Mouse (Mus musculus): ENCODE measurements around the gene Cfap299. TPM values are rescaled to one million over a fixed set of nuclear protein-coding genes. Genes with fewer than 3 reads are reported as not detected.

Gene Cfap299
- polyA plus RNA-seq (2014; fragmentation: Nextera tagmentation; extraction: Ambion mirVana), result 0.43 and 0.63 TPM in 2 replicates

- no peaks in the 10 kb centered on the region for H3K36me3 ChIP-seq (ENCODE audit: control insufficient read depth, insufficient read depth, low read length)
- H3K27me3 ChIP-seq (ENCODE audit: control insufficient read depth, insufficient read depth, low read length), result peaks cover 7% of the 10 kb centered on the region; the same call in 1 of the 2 replicates
- ATAC-seq (ENCODE audit: low FRiP score, low TSS enrichment), result peak; percentile 99
- 0 out of 2 replicates have a peak within 1 kb of the TSS, but pooled peaks have one; percentile 4 for H3K9ac ChIP-seq (ENCODE audit: low read depth, low read length)
- no peaks in the 10 kb centered on the region for H3K9me3 ChIP-seq (ENCODE audit: control insufficient read depth, low read length)
- no peak within 1 kb of the TSS for H3K27ac ChIP-seq (ENCODE audit: low read depth, low read length)
- H3K4me2 ChIP-seq (replicated peaks; ENCODE audit: low read depth, low read length), result peak within 1 kb of the TSS; percentile 68
- 1% methylated on average over 46 of the region's 46 CpGs for WGBS
- H3K4me1 ChIP-seq (ENCODE audit: control insufficient read depth, insufficient read depth, low read length), result no peaks in the 10 kb centered on the region
- peak within 1 kb of the TSS; percentile 59 for H3K4me3 ChIP-seq (ENCODE audit: low read length)
These were observed at the start of gene Cfap299 for GRCm38 (mm10) chr5:98328848-98329624. Gene Cfap299, plus strand, starts transcription at chr5:98329304.

GRCm38 (mm10) chr5:98281993-98282392, 47.1 kb upstream of the Cfap299 start:
- Histone ChIP-seq H3K9me3 (ENCODE audit: control insufficient read depth, low read length) (no peaks in the 10 kb centered on the region), H3K4me1 (ENCODE audit: control insufficient read depth, insufficient read depth, low read length) (no peaks in the 10 kb centered on the region), H3K27me3 (ENCODE audit: control insufficient read depth, insufficient read depth, low read length) (no peaks in the 10 kb centered on the region), H3K9ac (ENCODE audit: low read depth, low read length) (no peak overlapping the region), H3K27ac (ENCODE audit: low read depth, low read length) (no peak overlapping the region), H3K36me3 (ENCODE audit: control insufficient read depth, insufficient read depth, low read length) (no peaks in the 10 kb centered on the region), H3K4me2 (replicated peaks; ENCODE audit: low read depth, low read length) (no peak overlapping the region), H3K4me3 (ENCODE audit: low read length) (no peak overlapping the region)
- ATAC-seq (ENCODE audit: low FRiP score, low TSS enrichment), result no peak
- 45% methylated on average over 9 of the region's 9 CpGs for WGBS

- peak; percentile 24; the same call in 1 of the 2 replicates for ATAC-seq (ENCODE audit: low FRiP score, low TSS enrichment)
- Histone ChIP-seq H3K4me1 (ENCODE audit: control insufficient read depth, insufficient read depth, low read length) (no peaks in the 10 kb centered on the region), H3K4me3 (ENCODE audit: low read length) (no peak overlapping the region), H3K27ac (ENCODE audit: low read depth, low read length) (no peak overlapping the region), H3K9ac (ENCODE audit: low read depth, low read length) (no peak overlapping the region), H3K27me3 (ENCODE audit: control insufficient read depth, insufficient read depth, low read length) (no peaks in the 10 kb centered on the region), H3K9me3 (ENCODE audit: control insufficient read depth, low read length) (no peaks in the 10 kb centered on the region), H3K4me2 (replicated peaks; ENCODE audit: low read depth, low read length) (peak overlapping the region; percentile 15; the same call in 1 of the 2 replicates), H3K36me3 (ENCODE audit: control insufficient read depth, insufficient read depth, low read length) (no peaks in the 10 kb centered on the region)
- 34% methylated on average over 17 of the region's 17 CpGs for WGBS
These were observed 45.2 kb upstream of the Cfap299 start for GRCm38 (mm10) chr5:98283696-98284478.

- H3K27ac ChIP-seq (ENCODE audit: low read depth, low read length), result no peak overlapping the region
- WGBS, result 82% methylated on average over 8 of the region's 8 CpGs
- H3K36me3 ChIP-seq (ENCODE audit: control insufficient read depth, insufficient read depth, low read length), result no peaks in the 10 kb centered on the region
- no peaks in the 10 kb centered on the region for H3K9me3 ChIP-seq (ENCODE audit: control insufficient read depth, low read length)
- H3K4me3 ChIP-seq (ENCODE audit: low read length), result no peak overlapping the region
- peaks cover 5% of the 10 kb centered on the region; the same call in 1 of the 2 replicates for H3K4me1 ChIP-seq (ENCODE audit: control insufficient read depth, insufficient read depth, low read length)
- no peak overlapping the region for H3K9ac ChIP-seq (ENCODE audit: low read depth, low read length)
- peaks cover 20% of the 10 kb centered on the region; the same call in 1 of the 2 replicates for H3K27me3 ChIP-seq (ENCODE audit: control insufficient read depth, insufficient read depth, low read length)
- no peak for ATAC-seq (ENCODE audit: low FRiP score, low TSS enrichment)
- no peak overlapping the region for H3K4me2 ChIP-seq (replicated peaks; ENCODE audit: low read depth, low read length)
These were observed 38.5 kb upstream of the Cfap299 start for GRCm38 (mm10) chr5:98290642-98291041.

GRCm38 (mm10) chr5:98292388-98293048, 36.6 kb upstream of the Cfap299 start:
- no peaks in the 10 kb centered on the region for H3K9me3 ChIP-seq (ENCODE audit: control insufficient read depth, low read length)
- H3K36me3 ChIP-seq (ENCODE audit: control insufficient read depth, insufficient read depth, low read length), result no peaks in the 10 kb centered on the region
- peaks cover 20% of the 10 kb centered on the region; the same call in 1 of the 2 replicates for H3K27me3 ChIP-seq (ENCODE audit: control insufficient read depth, insufficient read depth, low read length)
- no peak overlapping the region for H3K27ac ChIP-seq (ENCODE audit: low read depth, low read length)
- WGBS, result 3% methylated on average over 19 of the region's 19 CpGs
- H3K4me1 ChIP-seq (ENCODE audit: control insufficient read depth, insufficient read depth, low read length), result peaks cover 5% of the 10 kb centered on the region; the same call in 1 of the 2 replicates
- no peak for ATAC-seq (ENCODE audit: low FRiP score, low TSS enrichment)
- peak overlapping the region; percentile 36 for H3K4me2 ChIP-seq (replicated peaks; ENCODE audit: low read depth, low read length)
- H3K4me3 ChIP-seq (ENCODE audit: low read length), result peak overlapping the region; percentile 28
- no peak overlapping the region for H3K9ac ChIP-seq (ENCODE audit: low read depth, low read length)

- no peak for ATAC-seq (ENCODE audit: low FRiP score, low TSS enrichment)
- peak overlapping the region; percentile 36 for H3K4me2 ChIP-seq (replicated peaks; ENCODE audit: low read depth, low read length)
- H3K27ac ChIP-seq (ENCODE audit: low read depth, low read length), result no peak overlapping the region
- no peaks in the 10 kb centered on the region for H3K9me3 ChIP-seq (ENCODE audit: control insufficient read depth, low read length)
- peak overlapping the region; percentile 28 for H3K4me3 ChIP-seq (ENCODE audit: low read length)
- WGBS, result under 1% methylated on average over 12 of the region's 12 CpGs
- H3K36me3 ChIP-seq (ENCODE audit: control insufficient read depth, insufficient read depth, low read length), result no peaks in the 10 kb centered on the region
- H3K27me3 ChIP-seq (ENCODE audit: control insufficient read depth, insufficient read depth, low read length), result peaks cover 20% of the 10 kb centered on the region; the same call in 1 of the 2 replicates
- peaks cover 5% of the 10 kb centered on the region; the same call in 1 of the 2 replicates for H3K4me1 ChIP-seq (ENCODE audit: control insufficient read depth, insufficient read depth, low read length)
- no peak overlapping the region for H3K9ac ChIP-seq (ENCODE audit: low read depth, low read length)
These were observed 35.9 kb upstream of the Cfap299 start for GRCm38 (mm10) chr5:98293049-98293715.

- WGBS, result 76% methylated on average over 4 of the region's 4 CpGs
- H3K9me3 ChIP-seq (ENCODE audit: control insufficient read depth, low read length), result no peaks in the 10 kb centered on the region
These were observed 29.0 kb upstream of the Cfap299 start for GRCm38 (mm10) chr5:98300079-98300478.

GRCm38 (mm10) chr5:98305673-98306072, 23.4 kb upstream of the Cfap299 start:
- Histone ChIP-seq H3K27ac (ENCODE audit: low read depth, low read length) (no peak overlapping the region), H3K9ac (ENCODE audit: low read depth, low read length) (no peak overlapping the region), H3K4me1 (ENCODE audit: control insufficient read depth, insufficient read depth, low read length) (no peaks in the 10 kb centered on the region), H3K27me3 (ENCODE audit: control insufficient read depth, insufficient read depth, low read length) (no peaks in the 10 kb centered on the region), H3K4me3 (ENCODE audit: low read length) (no peak overlapping the region), H3K9me3 (ENCODE audit: control insufficient read depth, low read length) (no peaks in the 10 kb centered on the region), H3K4me2 (replicated peaks; ENCODE audit: low read depth, low read length) (no peak overlapping the region), H3K36me3 (ENCODE audit: control insufficient read depth, insufficient read depth, low read length) (no peaks in the 10 kb centered on the region)
- 81% methylated on average over 4 of the region's 4 CpGs for WGBS
- ATAC-seq (ENCODE audit: low FRiP score, low TSS enrichment), result no peak

More at GRCm38 (mm10) chr5:98300079-98300478, 29.0 kb upstream of the Cfap299 start:
- Histone ChIP-seq H3K27me3 (ENCODE audit: control insufficient read depth, insufficient read depth, low read length) (no peaks in the 10 kb centered on the region), H3K4me2 (replicated peaks; ENCODE audit: low read depth, low read length) (no peak overlapping the region), H3K36me3 (ENCODE audit: control insufficient read depth, insufficient read depth, low read length) (no peaks in the 10 kb centered on the region), H3K9ac (ENCODE audit: low read depth, low read length) (no peak overlapping the region), H3K4me1 (ENCODE audit: control insufficient read depth, insufficient read depth, low read length) (no peaks in the 10 kb centered on the region), H3K27ac (ENCODE audit: low read depth, low read length) (no peak overlapping the region), H3K4me3 (ENCODE audit: low read length) (no peak overlapping the region)
- no peak for ATAC-seq (ENCODE audit: low FRiP score, low TSS enrichment)

All from kidney, embryonic 14.5 days (tissue).